Mouse (Mus musculus): ENCODE measurements around the gene Kbtbd7.

DNA sequence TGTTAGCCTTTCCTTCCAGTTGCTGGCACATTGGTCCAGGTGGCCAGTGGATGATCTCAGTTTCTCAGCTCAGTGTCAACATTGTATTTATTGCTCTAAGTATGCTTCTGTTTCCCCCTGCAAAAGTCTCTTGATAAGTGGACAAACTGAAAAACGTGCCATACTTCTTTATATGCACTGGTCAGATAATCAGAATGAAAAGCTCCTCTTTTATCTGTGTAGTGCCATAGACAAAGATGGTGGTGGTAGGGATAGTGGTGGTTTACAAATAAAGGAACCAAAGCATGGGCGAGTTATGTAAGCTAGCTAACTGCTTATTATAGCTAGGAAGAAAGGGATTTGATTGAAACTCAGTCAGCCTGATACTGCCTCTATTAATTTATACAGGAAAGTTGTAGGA, 18.7 kb upstream of the Kbtbd7 start:
- no peak for TF ChIP-seq CTCF (IDR thresholded peaks at IDR 0.05)
- no peak for TF ChIP-seq EP300 (IDR thresholded peaks at IDR 0.05; ENCODE audit: insufficient read depth, low read depth, low read length)
- no peak for TF ChIP-seq POLR2A (IDR thresholded peaks at IDR 0.05; ENCODE audit: insufficient read depth, low read depth, low read length)

Measured in heart, adult 2 months (tissue).